Mouse (Mus musculus): ENCODE measurements around the gene Ifngr1. TPM values are rescaled to one million over a fixed set of nuclear protein-coding genes. Genes with fewer than 3 reads are reported as not detected.

The Ifngr1 gene
- polyA plus RNA-seq, 1 experiment from 2014 or later: 49.1 TPM

DNA sequence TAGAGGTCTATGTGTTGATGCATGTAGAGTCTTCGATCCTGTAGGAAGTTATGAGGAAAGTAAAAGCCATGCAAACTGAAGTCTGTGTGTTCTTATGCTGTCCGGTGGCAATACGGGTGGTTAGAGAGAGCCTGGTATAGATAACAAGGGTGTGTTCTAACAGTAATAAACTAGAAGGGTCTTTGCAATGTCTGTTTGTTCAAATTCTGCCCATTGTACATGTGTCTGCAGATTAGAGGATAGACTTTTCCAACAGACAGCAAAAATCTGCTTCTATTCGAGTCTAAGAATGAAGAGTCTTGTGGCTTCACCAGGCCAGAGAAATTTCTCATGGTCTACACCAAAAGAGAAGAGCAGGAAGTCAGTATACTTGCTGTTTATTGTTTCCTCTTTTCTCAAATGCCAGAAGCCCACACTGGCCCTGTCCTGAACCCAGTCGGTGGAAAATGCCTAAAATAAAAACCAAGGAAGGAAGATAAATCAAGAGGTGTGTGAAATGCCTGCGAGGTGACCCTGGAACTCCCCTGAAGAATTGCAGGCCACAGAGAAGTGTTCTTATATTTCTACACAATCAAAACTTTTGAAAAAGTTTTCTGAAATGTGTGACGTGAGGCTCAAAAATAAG, 8.8 kb upstream of the Ifngr1 start:
- H3K4me2 ChIP-seq (ENCODE audit: low read depth, low read length): no peak overlapping the region
- peaks cover 24% of the 10 kb centered on the region for H3K4me1 ChIP-seq (ENCODE audit: control insufficient read depth, low read depth, low read length)
- 0 out of 2 replicates have a peak, but pooled peaks have one; percentile 20 for ATAC-seq (ENCODE audit: low read depth)
- WGBS (ENCODE audit: insufficient replicate concordance): 18% methylated on average over 7 of the region's 7 CpGs
- no peak overlapping the region for H3K4me3 ChIP-seq (ENCODE audit: low read depth, low read length)
- no peaks in the 10 kb centered on the region for H3K27me3 ChIP-seq (ENCODE audit: control insufficient read depth, insufficient read depth, low read depth, low read length)
- H3K36me3 ChIP-seq (ENCODE audit: control insufficient read depth, insufficient read depth): no peaks in the 10 kb centered on the region
- no peaks in the 10 kb centered on the region for H3K9me3 ChIP-seq (replicated peaks; ENCODE audit: control insufficient read depth, low read length)
- H3K9ac ChIP-seq (ENCODE audit: low read depth, low read length): no peak overlapping the region
- H3K27ac ChIP-seq (ENCODE audit: low read length): peak overlapping the region; percentile 62

DNA sequence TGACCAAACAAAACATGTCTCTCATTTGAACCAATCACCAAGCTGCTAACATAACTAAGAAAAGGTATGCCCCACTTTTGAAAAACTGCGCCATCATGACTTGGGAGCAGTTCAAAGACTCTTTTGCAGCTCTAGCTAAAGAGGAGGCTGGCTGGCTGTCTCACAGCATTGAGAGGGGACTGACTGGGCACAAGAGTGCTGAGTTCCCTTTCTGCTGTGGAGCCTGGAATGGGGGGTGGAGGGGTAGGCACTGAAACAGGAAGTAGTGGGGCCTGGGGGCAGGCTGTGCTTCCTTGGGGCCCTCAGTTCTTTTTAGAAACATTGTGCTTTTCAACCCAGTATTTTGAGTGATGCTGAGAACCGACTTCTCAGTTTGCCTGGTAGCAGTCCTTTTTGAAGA, 7.7 kb upstream of the Ifngr1 start:
- Histone ChIP-seq H3K27ac (ENCODE audit: low read length) (peak overlapping the region; percentile 82), H3K27me3 (ENCODE audit: control insufficient read depth, insufficient read depth, low read depth, low read length) (no peaks in the 10 kb centered on the region)

DNA sequence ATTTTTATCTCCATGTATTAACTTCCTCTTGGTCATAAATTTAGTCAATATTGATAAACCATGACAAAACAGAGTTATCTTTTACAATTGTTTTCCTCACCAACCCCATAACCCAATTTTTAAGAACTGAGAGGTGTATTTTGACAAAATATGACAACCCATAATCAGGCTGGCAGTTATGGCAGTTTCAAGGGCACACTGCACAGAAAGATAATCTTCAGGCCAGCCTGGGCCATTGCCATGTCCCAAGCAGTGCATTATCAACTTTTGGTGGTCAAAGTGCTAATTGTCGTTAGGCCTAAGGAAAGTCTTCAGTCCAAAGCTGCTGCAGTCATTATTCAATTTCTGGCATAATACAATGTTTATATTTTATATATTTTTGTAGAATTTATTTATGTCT, 6.9 kb upstream of the Ifngr1 start:
- H3K9me3 ChIP-seq (replicated peaks; ENCODE audit: control insufficient read depth, low read length): no peaks in the 10 kb centered on the region
- no peak overlapping the region for H3K4me2 ChIP-seq (ENCODE audit: low read depth, low read length)
- H3K27ac ChIP-seq (ENCODE audit: low read length): peak overlapping the region; percentile 59; the same call in 1 of the 2 replicates
- no peak for ATAC-seq (ENCODE audit: low read depth)
- H3K9ac ChIP-seq (ENCODE audit: low read depth, low read length): no peak overlapping the region
- H3K27me3 ChIP-seq (ENCODE audit: control insufficient read depth, insufficient read depth, low read depth, low read length): no peaks in the 10 kb centered on the region
- WGBS (ENCODE audit: insufficient replicate concordance): 23% methylated on average over 1 of the region's 1 CpGs
- H3K4me1 ChIP-seq (ENCODE audit: control insufficient read depth, low read depth, low read length): peaks cover 29% of the 10 kb centered on the region
- no peak overlapping the region for H3K4me3 ChIP-seq (ENCODE audit: low read depth, low read length)
- H3K36me3 ChIP-seq (ENCODE audit: control insufficient read depth, insufficient read depth): no peaks in the 10 kb centered on the region

More for the DNA sequence above, 7.7 kb upstream of the Ifngr1 start:
- 28% methylated on average over 2 of the region's 2 CpGs for WGBS (ENCODE audit: insufficient replicate concordance)
- no peak overlapping the region for H3K4me2 ChIP-seq (ENCODE audit: low read depth, low read length)
- peaks cover 24% of the 10 kb centered on the region for H3K4me1 ChIP-seq (ENCODE audit: control insufficient read depth, low read depth, low read length)
- ATAC-seq (ENCODE audit: low read depth): peak; percentile 64
- no peaks in the 10 kb centered on the region for H3K9me3 ChIP-seq (replicated peaks; ENCODE audit: control insufficient read depth, low read length)
- no peak overlapping the region for H3K4me3 ChIP-seq (ENCODE audit: low read depth, low read length)
- no peaks in the 10 kb centered on the region for H3K36me3 ChIP-seq (ENCODE audit: control insufficient read depth, insufficient read depth)
- no peak overlapping the region for H3K9ac ChIP-seq (ENCODE audit: low read depth, low read length)

DNA sequence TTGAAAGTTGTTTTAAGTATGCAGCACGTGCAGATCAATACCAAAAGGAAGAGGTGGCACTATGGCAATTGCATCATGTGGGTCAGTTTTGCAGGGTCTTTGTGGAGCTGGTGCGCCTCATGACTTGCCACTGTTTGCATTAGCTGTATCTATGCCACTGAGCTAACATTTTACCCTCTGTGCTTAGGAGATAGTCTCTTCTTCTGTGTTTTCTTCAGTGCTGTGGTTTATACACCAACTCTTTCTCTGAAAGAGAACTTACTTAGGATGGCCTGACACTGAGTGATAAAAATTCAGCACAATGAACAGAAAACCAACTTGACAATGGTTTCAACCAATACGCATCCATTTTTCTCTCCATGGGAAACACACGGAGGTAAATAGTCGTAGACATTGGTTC, 5.9 kb upstream of the Ifngr1 start:
- Histone ChIP-seq H3K9me3 (replicated peaks; ENCODE audit: control insufficient read depth, low read length) (no peaks in the 10 kb centered on the region), H3K4me1 (ENCODE audit: control insufficient read depth, low read depth, low read length) (peaks cover 32% of the 10 kb centered on the region), H3K4me3 (ENCODE audit: low read depth, low read length) (no peak overlapping the region), H3K9ac (ENCODE audit: low read depth, low read length) (no peak overlapping the region), H3K27ac (ENCODE audit: low read length) (no peak overlapping the region), H3K27me3 (ENCODE audit: control insufficient read depth, insufficient read depth, low read depth, low read length) (no peaks in the 10 kb centered on the region), H3K36me3 (ENCODE audit: control insufficient read depth, insufficient read depth) (no peaks in the 10 kb centered on the region), H3K4me2 (ENCODE audit: low read depth, low read length) (no peak overlapping the region)
- ATAC-seq (ENCODE audit: low read depth): peak; percentile 26; the same call in 1 of the 2 replicates
- 25% methylated on average over 5 of the region's 5 CpGs for WGBS (ENCODE audit: insufficient replicate concordance)

DNA sequence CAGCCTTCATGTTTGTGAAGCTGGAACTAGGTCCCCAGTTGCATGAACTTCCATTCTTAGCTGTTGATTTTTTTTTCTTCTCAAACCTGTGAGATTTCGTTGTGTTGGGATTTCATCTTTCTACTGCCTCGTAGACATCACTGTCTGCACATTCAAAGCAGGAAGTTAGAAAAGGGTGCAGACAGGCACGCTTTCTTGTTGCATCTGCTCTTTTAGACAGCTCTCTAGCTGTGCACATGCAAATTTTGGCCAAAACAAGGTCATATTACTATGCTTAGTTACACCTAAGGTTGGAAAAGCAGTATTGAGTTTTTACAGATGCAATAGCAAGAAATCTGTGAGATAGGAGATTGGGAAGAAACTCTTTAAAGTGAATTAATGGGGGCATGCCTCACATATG, 4.5 kb upstream of the Ifngr1 start:
- 60% methylated on average over 3 of the region's 3 CpGs for WGBS (ENCODE audit: insufficient replicate concordance)
- Histone ChIP-seq H3K4me1 (ENCODE audit: control insufficient read depth, low read depth, low read length) (peaks cover 37% of the 10 kb centered on the region), H3K4me2 (ENCODE audit: low read depth, low read length) (no peak overlapping the region), H3K9ac (ENCODE audit: low read depth, low read length) (no peak overlapping the region), H3K36me3 (ENCODE audit: control insufficient read depth, insufficient read depth) (no peaks in the 10 kb centered on the region), H3K27ac (ENCODE audit: low read length) (no peak overlapping the region), H3K9me3 (replicated peaks; ENCODE audit: control insufficient read depth, low read length) (no peaks in the 10 kb centered on the region), H3K27me3 (ENCODE audit: control insufficient read depth, insufficient read depth, low read depth, low read length) (no peaks in the 10 kb centered on the region), H3K4me3 (ENCODE audit: low read depth, low read length) (no peak overlapping the region)
- no peak for ATAC-seq (ENCODE audit: low read depth)

DNA sequence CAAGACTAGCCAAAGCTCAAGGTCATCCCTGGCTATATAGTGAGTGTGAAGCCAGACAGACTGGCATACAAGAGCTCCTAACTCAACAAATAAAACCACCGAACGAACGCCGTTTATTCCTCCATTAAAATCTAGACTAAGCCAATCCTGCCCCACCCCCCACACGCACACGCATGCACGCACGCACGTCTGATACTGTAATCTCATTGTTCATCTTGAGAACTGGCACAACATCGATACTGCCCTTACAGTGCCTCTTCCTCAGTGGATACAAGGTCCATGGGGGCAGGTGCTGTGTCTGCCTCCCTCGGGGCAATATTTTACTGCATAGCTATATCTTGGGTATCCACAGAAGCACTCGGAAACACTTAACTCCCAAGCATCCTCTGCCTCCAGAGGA, 2.1 kb upstream of the Ifngr1 start:
- Histone ChIP-seq H3K9ac (ENCODE audit: low read depth, low read length) (no peak overlapping the region), H3K4me3 (ENCODE audit: low read depth, low read length) (no peak overlapping the region), H3K36me3 (ENCODE audit: control insufficient read depth, insufficient read depth) (no peaks in the 10 kb centered on the region), H3K27ac (ENCODE audit: low read length) (no peak overlapping the region), H3K4me1 (ENCODE audit: control insufficient read depth, low read depth, low read length) (peaks cover 36% of the 10 kb centered on the region), H3K9me3 (replicated peaks; ENCODE audit: control insufficient read depth, low read length) (no peaks in the 10 kb centered on the region), H3K4me2 (ENCODE audit: low read depth, low read length) (no peak overlapping the region), H3K27me3 (ENCODE audit: control insufficient read depth, insufficient read depth, low read depth, low read length) (no peaks in the 10 kb centered on the region)
- WGBS (ENCODE audit: insufficient replicate concordance): 51% methylated on average over 12 of the region's 12 CpGs
- ATAC-seq (ENCODE audit: low read depth): no peak

DNA sequence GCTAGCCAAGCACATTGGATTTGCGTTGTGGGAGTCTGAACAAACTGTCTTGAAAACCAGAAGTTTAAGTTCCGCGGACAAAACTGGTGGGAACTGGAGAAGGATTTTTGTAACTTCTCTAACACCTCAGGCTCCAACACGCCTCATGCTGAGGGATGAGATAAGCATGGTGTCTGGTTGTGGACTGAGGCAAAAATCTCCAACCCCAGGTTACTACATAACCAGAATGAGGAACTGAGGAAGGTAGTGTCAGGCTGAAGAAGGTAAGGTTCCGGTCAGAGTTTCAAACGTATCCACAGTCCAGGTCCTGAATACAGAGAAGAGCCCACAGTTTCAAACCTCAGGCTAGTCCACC, 486 bp upstream of the Ifngr1 start:
- Histone ChIP-seq H3K9me3 (replicated peaks; ENCODE audit: control insufficient read depth, low read length) (no peaks in the 10 kb centered on the region), H3K27ac (ENCODE audit: low read length) (peak overlapping the region; percentile 84), H3K27me3 (ENCODE audit: control insufficient read depth, insufficient read depth, low read depth, low read length) (no peaks in the 10 kb centered on the region), H3K4me1 (ENCODE audit: control insufficient read depth, low read depth, low read length) (peaks cover 34% of the 10 kb centered on the region), H3K4me3 (ENCODE audit: low read depth, low read length) (peak overlapping the region; percentile 81), H3K9ac (ENCODE audit: low read depth, low read length) (peak overlapping the region; percentile 37), H3K36me3 (ENCODE audit: control insufficient read depth, insufficient read depth) (no peaks in the 10 kb centered on the region), H3K4me2 (ENCODE audit: low read depth, low read length) (peak overlapping the region; percentile 83)
- WGBS (ENCODE audit: insufficient replicate concordance): 7% methylated on average over 6 of the region's 6 CpGs
- peak; percentile 7 for ATAC-seq (ENCODE audit: low read depth)

DNA sequence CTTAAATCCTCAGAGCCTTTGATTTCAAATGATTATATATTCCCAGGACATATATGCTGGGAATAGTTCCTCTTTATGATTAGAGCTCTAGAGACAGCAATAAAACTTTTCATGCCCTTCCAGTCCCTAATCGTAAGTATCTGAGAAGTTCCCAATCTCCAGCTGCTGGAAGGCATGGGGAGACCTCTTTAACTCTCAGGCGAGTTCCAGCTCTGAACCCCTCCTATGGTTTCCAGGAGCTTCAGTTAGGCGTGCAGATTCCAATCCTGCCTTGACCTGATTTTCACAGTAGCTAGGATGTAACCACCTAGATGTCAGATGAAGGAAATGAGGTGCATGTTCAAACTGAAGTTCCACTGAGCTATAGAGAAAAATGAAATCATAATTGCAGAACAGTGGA, 807 bp downstream of the Ifngr1 start:
- ATAC-seq (ENCODE audit: low read depth): no peak
- H3K27ac ChIP-seq (ENCODE audit: low read length): peak overlapping the region; percentile 91
- peak overlapping the region; percentile 84 for H3K9ac ChIP-seq (ENCODE audit: low read depth, low read length)
- H3K36me3 ChIP-seq (ENCODE audit: control insufficient read depth, insufficient read depth): no peaks in the 10 kb centered on the region
- WGBS (ENCODE audit: insufficient replicate concordance): 4% methylated on average over 3 of the region's 3 CpGs
- H3K4me3 ChIP-seq (ENCODE audit: low read depth, low read length): peak overlapping the region; percentile 81
- no peaks in the 10 kb centered on the region for H3K27me3 ChIP-seq (ENCODE audit: control insufficient read depth, insufficient read depth, low read depth, low read length)
- H3K4me1 ChIP-seq (ENCODE audit: control insufficient read depth, low read depth, low read length): peaks cover 35% of the 10 kb centered on the region
- H3K4me2 ChIP-seq (ENCODE audit: low read depth, low read length): peak overlapping the region; percentile 83
- H3K9me3 ChIP-seq (replicated peaks; ENCODE audit: control insufficient read depth, low read length): no peaks in the 10 kb centered on the region

DNA sequence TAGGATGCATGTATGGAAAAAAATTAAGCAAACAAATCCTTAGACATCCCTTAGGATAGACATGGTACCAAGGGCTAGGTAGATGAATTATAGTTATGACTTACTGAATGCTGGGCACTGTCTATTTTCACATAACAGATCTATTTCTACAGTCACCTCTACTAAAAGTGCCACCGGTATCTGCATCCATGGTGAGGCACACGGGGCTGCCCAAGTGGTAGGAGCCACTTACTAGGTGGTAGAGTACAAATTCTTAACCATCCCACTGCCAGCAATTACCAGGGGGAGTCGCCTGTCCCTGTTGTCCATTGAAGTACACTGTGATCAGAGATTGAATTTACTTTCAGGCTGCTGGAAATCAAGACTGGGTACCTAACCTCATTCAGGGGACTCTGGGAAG, 1.5 kb downstream of the Ifngr1 start:
- ATAC-seq (ENCODE audit: low read depth): no peak
- peak overlapping the region; percentile 39 for H3K4me3 ChIP-seq (ENCODE audit: low read depth, low read length)
- no peak overlapping the region for H3K27ac ChIP-seq (ENCODE audit: low read length)
- H3K9ac ChIP-seq (ENCODE audit: low read depth, low read length): no peak overlapping the region
- H3K9me3 ChIP-seq (replicated peaks; ENCODE audit: control insufficient read depth, low read length): no peaks in the 10 kb centered on the region
- WGBS (ENCODE audit: insufficient replicate concordance): 43% methylated on average over 3 of the region's 3 CpGs
- H3K36me3 ChIP-seq (ENCODE audit: control insufficient read depth, insufficient read depth): peaks cover 4% of the 10 kb centered on the region
- peak overlapping the region; percentile 83 for H3K4me2 ChIP-seq (ENCODE audit: low read depth, low read length)
- no peaks in the 10 kb centered on the region for H3K27me3 ChIP-seq (ENCODE audit: control insufficient read depth, insufficient read depth, low read depth, low read length)
- peaks cover 35% of the 10 kb centered on the region for H3K4me1 ChIP-seq (ENCODE audit: control insufficient read depth, low read depth, low read length)

Data from liver, embryonic 16.5 days (tissue).